Mouse (Mus musculus) stomach, embryonic 14.5 days (tissue): ENCODE measurements at regions not wholly inside any gene's neighbourhood (a gene's known extent, or its start where the extent isn't known, plus 50 kb on each side); places are given as distances from the start of the nearest gene placed in this dataset.

Source experiments
- ATAC-seq: fragments of 200-750 bp; cut with Nextera tagmentation; 2 replicates; pipeline ENCODE4 v1.8.0; 2017; ENCODE audit warnings: low read depth, moderate TSS enrichment; ENCODE audit not compliant: insufficient number of reproducible peaks, insufficient read depth, low FRiP score
- H3K27ac ChIP-seq: fragments of 300-500 bp; sonication (generic); 2 replicates; pipeline ENCODE4 v1.5.1; 2014; ENCODE audit warnings: mild to moderate bottlenecking, low read length, moderate library complexity, mixed read lengths
- H3K27me3 ChIP-seq: fragments of 300-500 bp; sonication (generic); 2 replicates; pipeline ENCODE4 v1.6.1; 2014; ENCODE audit warnings: low read length, control low read depth, mixed read lengths; ENCODE audit not compliant: control insufficient read depth, insufficient read depth
- H3K36me3 ChIP-seq: fragments of 300-500 bp; sonication (generic); 2 replicates; pipeline ENCODE4 v1.6.1; 2014; ENCODE audit warnings: mild to moderate bottlenecking, control low read depth, low read length, moderate library complexity, mixed read lengths; ENCODE audit not compliant: control insufficient read depth, insufficient read depth
- H3K4me1 ChIP-seq: fragments of 300-500 bp; sonication (generic); 2 replicates; pipeline ENCODE4 v1.6.1; 2014; ENCODE audit warnings: low read length, control low read depth, mixed read lengths; ENCODE audit not compliant: control insufficient read depth, insufficient read depth
- H3K4me2 ChIP-seq: fragments of 300-500 bp; sonication (generic); replicated peaks from 2 replicates; pipeline ENCODE4 v1.6.1; 2014; ENCODE audit warnings: low read depth, low read length, control low read depth
- H3K4me3 ChIP-seq: fragments of 300-500 bp; sonication (generic); 2 replicates; pipeline ENCODE4 v1.5.1; 2014; ENCODE audit warnings: low read depth, low read length, control low read depth
- H3K9ac ChIP-seq: fragments of 300-500 bp; sonication (generic); replicated peaks from 2 replicates; pipeline ENCODE4 v1.6.1; 2014; ENCODE audit warnings: low read depth, mild to moderate bottlenecking, control low read depth, low read length, moderate library complexity, mixed read lengths
- H3K9me3 ChIP-seq: fragments of 300-500 bp; sonication (generic); 2 replicates; pipeline ENCODE4 v1.6.1; 2016; ENCODE audit warnings: low read depth, low read length, control low read depth; ENCODE audit not compliant: control insufficient read depth
- WGBS: fragments of 180-500 bp; shearing (Covaris S2); extraction: QIAGEN DNeasy Blood & Tissue Kit; methylation state at CpG from one replicate; pipeline ENCODE4 v1.1.7; 2014; 5-methylcytosine and 5-hydroxymethylcytosine counted together

DNA sequence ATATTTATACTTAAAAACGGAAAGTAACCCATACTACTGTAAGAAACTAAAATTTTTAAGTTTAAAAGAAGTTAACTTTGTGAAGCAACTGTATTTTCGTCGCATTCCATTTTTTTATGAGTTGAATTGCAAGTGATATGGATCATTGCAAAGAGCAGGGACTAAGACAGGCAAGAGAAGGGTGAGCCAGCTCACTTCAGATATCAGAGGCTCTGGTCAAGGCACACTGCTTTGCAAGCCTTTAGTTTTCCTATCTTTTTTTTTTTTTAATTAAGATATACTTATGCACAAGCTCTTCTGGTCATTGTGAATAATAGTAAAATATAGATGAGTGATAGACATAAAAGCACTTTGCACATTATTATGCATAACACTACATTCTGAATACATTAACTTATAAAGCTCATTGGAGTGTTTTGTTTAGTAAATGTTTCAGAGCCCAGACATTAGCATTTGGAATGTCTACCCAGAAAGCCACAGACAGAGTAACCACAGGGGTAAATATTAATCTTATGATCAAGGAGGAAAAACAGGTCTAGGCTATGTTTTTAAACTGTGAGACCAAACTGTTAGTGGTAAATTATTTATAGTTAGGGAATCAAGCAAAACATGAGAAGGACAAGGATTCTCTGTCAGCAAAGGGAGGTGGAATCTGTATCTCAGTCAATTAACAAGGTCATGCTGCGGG, 392.8 kb upstream of the Nova1 start:
- H3K4me2 ChIP-seq: no peak overlapping the region
- H3K4me3 ChIP-seq: no peak overlapping the region
- ATAC-seq: no peak
- no peak overlapping the region for H3K27ac ChIP-seq
- no peaks in the 10 kb centered on the region for H3K9me3 ChIP-seq
- H3K36me3 ChIP-seq: no peaks in the 10 kb centered on the region
- no peaks in the 10 kb centered on the region for H3K27me3 ChIP-seq
- no peak overlapping the region for H3K9ac ChIP-seq
- no peaks in the 10 kb centered on the region for H3K4me1 ChIP-seq
- 79% methylated on average over 4 of the region's 4 CpGs for WGBS

DNA sequence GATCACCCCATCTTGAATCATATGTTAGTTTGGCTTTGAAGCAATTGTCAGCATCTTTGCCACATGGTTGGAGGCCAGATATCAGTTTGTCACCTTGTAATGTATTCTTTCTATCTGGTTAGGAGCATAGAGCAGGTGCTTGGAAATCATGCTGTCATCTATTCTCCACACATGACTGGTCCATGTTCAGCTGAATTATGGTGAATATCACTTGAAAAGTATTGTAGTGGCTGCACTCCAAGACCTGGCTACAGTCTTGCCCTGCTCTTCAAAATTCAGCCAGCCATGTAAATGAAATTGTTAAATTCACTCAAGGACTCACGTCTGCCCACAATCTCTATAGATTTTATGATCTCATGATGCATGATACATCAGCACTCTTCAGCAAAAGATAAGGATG, 384.2 kb upstream of the Nova1 start:
- WGBS: 72% methylated on average over 1 of the region's 1 CpGs
- ATAC-seq: no peak
- H3K4me3 ChIP-seq: no peak overlapping the region
- H3K27ac ChIP-seq: no peak overlapping the region
- H3K4me2 ChIP-seq: no peak overlapping the region
- no peak overlapping the region for H3K9ac ChIP-seq
- no peaks in the 10 kb centered on the region for H3K27me3 ChIP-seq
- H3K9me3 ChIP-seq: no peaks in the 10 kb centered on the region
- no peaks in the 10 kb centered on the region for H3K4me1 ChIP-seq
- no peaks in the 10 kb centered on the region for H3K36me3 ChIP-seq

DNA sequence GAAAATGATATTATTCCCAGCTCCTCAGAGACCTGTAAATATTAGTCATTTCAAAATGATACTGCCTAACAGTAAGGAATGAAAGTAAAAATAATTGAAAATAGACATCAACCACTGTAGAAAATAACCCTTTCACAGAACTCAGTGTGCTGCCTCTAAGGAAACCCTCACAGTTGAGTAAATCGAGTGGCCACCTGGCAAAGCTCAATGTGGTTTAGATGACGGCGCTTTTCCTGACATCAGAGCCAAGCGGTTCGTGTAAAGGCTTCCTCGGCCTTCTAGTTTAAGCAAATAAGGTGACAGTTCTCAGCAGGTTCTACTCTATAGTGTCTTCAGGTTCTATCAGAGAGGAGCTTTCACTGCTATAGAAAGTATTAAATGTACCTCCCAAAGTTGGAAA, 379.9 kb upstream of the Nova1 start:
- Histone ChIP-seq H3K4me3 (no peak overlapping the region), H3K27me3 (no peaks in the 10 kb centered on the region), H3K27ac (no peak overlapping the region), H3K9ac (no peak overlapping the region), H3K36me3 (no peaks in the 10 kb centered on the region), H3K4me2 (no peak overlapping the region), H3K4me1 (no peaks in the 10 kb centered on the region), H3K9me3 (no peaks in the 10 kb centered on the region)
- WGBS: 33% methylated on average over 6 of the region's 6 CpGs
- ATAC-seq: no peak

DNA sequence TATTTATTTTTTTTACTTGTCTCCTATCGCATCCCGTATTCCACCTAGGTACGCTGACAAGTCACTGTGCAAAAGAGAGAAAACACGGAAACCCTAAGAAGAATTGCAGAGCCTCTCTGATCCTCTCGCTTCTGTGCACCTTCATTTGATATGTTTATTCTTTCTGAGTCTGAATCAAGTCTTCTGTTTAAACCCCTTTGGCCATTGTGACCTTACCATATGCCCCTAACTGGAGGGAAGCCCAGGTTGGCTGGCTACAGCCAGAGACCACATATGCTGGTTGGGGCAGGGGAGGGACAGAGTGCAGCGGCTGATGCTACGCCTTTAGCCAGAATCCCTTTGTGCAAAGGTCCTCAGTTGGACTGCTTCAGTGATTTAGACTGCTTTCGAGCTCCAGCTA, 346.0 kb upstream of the Nova1 start:
- Histone ChIP-seq H3K9me3 (no peaks in the 10 kb centered on the region), H3K27me3 (no peaks in the 10 kb centered on the region), H3K4me1 (peaks cover 11% of the 10 kb centered on the region; the same call in 1 of the 2 replicates), H3K36me3 (no peaks in the 10 kb centered on the region), H3K27ac (no peak overlapping the region), H3K4me2 (peak overlapping the region; percentile 17; the same call in 1 of the 2 replicates), H3K4me3 (peak overlapping the region; percentile 5; the same call in 1 of the 2 replicates), H3K9ac (no peak overlapping the region)
- 52% methylated on average over 8 of the region's 8 CpGs for WGBS
- ATAC-seq: no peak

DNA sequence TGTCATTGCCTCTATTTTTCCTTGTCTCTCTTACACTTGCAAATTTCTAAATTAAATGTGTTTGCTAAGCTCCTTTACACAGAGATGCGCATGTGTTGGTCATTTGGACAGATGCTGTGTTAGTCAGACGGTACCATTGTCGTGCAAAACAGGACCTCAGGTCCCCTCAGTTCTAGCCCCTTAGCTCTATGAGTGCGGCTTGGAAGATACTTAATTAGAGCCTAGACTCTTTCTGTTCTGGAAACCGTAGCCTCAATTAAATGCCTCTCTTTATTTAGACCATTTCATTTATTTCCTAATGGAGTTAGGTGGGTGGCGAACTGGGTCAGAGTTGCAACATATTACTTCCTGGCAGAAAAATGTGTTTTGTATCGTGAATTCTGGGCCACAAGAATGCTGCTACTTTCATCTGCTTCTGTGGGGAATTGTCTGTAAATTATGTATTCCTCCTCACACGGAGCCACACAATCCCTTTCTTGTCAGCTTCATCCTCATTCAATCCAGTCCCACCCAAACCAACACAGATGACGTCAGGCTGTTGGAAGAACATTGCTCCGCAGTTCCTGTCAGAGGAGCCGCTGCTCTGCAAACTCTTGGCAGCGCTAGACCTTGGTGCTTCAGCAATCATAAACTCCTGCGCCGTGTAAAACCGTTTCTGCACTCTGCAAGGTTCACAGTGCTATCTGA, 345.4 kb upstream of the Nova1 start:
- H3K9ac ChIP-seq: no peak overlapping the region
- ATAC-seq: peak; percentile 59; the same call in 1 of the 2 replicates
- WGBS: 32% methylated on average over 15 of the region's 15 CpGs
- H3K27me3 ChIP-seq: no peaks in the 10 kb centered on the region
- H3K27ac ChIP-seq: no peak overlapping the region
- H3K4me2 ChIP-seq: peak overlapping the region; percentile 17; the same call in 1 of the 2 replicates
- H3K9me3 ChIP-seq: no peaks in the 10 kb centered on the region
- peak overlapping the region; percentile 5; the same call in 1 of the 2 replicates for H3K4me3 ChIP-seq
- peaks cover 11% of the 10 kb centered on the region; the same call in 1 of the 2 replicates for H3K4me1 ChIP-seq
- H3K36me3 ChIP-seq: no peaks in the 10 kb centered on the region

DNA sequence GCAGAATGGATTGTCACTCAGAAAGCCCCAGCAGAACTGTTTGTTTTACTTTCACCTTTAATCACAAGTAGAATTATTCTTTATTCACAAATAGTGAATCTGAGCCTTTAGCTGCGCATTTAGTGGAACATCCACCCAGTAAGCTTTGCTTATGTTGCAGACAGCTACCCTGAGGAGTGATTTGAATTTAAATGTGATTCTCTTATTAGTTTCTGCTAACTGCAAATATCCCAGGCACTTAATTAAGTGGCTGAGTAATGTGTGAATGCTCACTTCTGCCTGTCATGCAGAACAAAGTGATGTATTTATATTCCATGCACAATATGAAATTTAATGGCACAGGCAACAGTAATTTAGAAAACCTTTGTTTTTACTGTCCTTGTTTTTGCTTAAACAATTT, 344.4 kb upstream of the Nova1 start:
- Histone ChIP-seq H3K36me3 (no peaks in the 10 kb centered on the region), H3K9me3 (no peaks in the 10 kb centered on the region), H3K27me3 (no peaks in the 10 kb centered on the region), H3K4me3 (no peak overlapping the region), H3K4me2 (0 out of 2 replicates have a peak overlapping the region, but pooled peaks have one; percentile 12), H3K9ac (no peak overlapping the region), H3K4me1 (peaks cover 11% of the 10 kb centered on the region; the same call in 1 of the 2 replicates), H3K27ac (peak overlapping the region; percentile 27; the same call in 1 of the 2 replicates)
- WGBS: 18% methylated on average over 1 of the region's 1 CpGs
- ATAC-seq: no peak

DNA sequence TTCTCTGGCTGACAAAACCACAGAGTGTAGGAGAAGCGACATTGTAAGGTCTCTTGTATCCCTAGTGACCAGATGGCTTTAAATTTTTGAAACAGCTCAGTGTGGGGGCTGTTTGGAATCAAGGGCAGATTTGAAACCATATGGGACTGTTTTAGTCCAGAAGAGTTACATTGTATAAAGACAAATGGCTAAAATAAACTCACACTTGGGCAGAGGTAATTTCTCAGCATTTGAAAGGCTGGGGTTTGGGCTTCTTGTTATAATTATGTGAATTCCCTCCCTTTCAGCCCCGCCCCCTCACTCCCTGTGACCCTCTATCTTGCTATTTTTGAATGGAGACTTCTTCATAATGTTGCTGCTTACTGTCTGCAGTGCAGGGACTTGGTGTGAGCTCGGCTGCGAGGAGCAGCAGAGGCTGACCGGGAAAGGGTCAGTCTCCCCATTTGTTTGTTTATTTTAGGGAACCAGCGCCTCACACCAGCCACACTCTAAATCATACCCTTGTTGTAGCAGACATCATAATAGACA, 344.0 kb upstream of the Nova1 start:
- no peaks in the 10 kb centered on the region for H3K36me3 ChIP-seq
- H3K9ac ChIP-seq: no peak overlapping the region
- H3K4me3 ChIP-seq: no peak overlapping the region
- WGBS: 8% methylated on average over 6 of the region's 6 CpGs
- peak overlapping the region; percentile 27; the same call in 1 of the 2 replicates for H3K27ac ChIP-seq
- H3K4me1 ChIP-seq: peaks cover 11% of the 10 kb centered on the region; the same call in 1 of the 2 replicates
- H3K4me2 ChIP-seq: 0 out of 2 replicates have a peak overlapping the region, but pooled peaks have one; percentile 12
- H3K27me3 ChIP-seq: no peaks in the 10 kb centered on the region
- ATAC-seq: peak; percentile 37; the same call in 1 of the 2 replicates
- no peaks in the 10 kb centered on the region for H3K9me3 ChIP-seq

DNA sequence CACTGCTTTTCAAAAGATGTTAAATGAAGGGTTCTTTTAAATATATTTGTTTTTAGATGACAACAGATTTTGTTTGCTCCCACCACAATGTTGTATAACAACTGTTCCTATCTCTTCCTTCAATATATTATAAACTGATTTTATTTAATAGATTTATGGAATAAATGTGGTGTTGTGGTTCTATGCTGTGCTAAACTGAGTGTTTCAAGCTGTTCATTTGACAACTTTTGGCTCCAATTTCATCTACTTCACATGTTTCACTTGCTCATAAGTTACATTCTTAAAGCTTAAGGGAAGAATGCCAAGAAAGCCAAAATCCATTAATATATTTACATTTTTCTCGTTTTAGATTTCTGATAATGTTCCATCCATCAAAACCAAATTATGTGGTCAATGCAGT, 341.9 kb upstream of the Nova1 start:
- no peaks in the 10 kb centered on the region for H3K36me3 ChIP-seq
- H3K27me3 ChIP-seq: no peaks in the 10 kb centered on the region
- peaks cover 11% of the 10 kb centered on the region; the same call in 1 of the 2 replicates for H3K4me1 ChIP-seq
- H3K4me3 ChIP-seq: no peak overlapping the region
- no peak for ATAC-seq
- H3K9me3 ChIP-seq: no peaks in the 10 kb centered on the region
- H3K9ac ChIP-seq: no peak overlapping the region
- no peak overlapping the region for H3K27ac ChIP-seq
- H3K4me2 ChIP-seq: no peak overlapping the region
- WGBS: 20% methylated on average over 1 of the region's 1 CpGs
